Mouse (Mus musculus): ENCODE data around the gene Scarb2. TPM values are rescaled to one million over a fixed set of nuclear protein-coding genes. Genes with fewer than 3 reads are reported as not detected.

The Scarb2 gene
- total RNA-seq (2014; fragmentation: Nextera tagmentation) (31.8 and 32.6 TPM in 2 replicates), total RNA-seq (2017) (47.5 and 50.0 TPM in 2 replicates), polyA plus RNA-seq (2012) (6.5 and 7.1 TPM in 2 replicates)

DNA sequence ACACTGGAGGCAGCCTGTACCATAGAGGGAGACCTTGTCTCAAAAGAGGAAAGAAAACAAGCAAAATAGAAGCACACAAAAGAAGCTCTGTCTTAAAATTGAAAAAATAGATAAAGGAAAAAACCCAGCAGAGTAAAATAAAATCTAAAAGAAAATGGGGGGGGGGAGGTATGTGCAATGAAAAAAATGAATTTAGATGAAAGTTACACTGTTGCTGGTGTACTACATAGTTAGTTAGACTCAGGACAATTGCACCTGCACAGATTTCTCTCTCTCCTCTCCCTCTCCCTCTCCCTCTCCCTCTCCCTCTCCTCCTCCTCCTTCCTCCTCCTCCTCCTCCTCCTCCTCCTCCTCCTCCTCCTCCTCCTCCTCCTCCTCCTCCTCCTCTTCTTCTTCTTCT, at the start of gene Scarb2:
Gene Scarb2, minus strand, starts transcription at position 101 of the 400 bp plus-strand sequence.
- peaks cover 18% of the 10 kb centered on the region for H3K36me3 ChIP-seq (replicated peaks)
- TF ChIP-seq GATA1 (IDR thresholded peaks at IDR 0.05; ENCODE audit: borderline replicate concordance, low read length) (no peak), CTCF (IDR thresholded peaks at IDR 0.05; ENCODE audit: low read depth, low read length) (no peak)
- no peaks in the 10 kb centered on the region for H3K9me3 ChIP-seq (replicated peaks)
- H3K4me1 ChIP-seq (ENCODE audit: insufficient read depth, low read depth, low read length) = peaks cover 55% of the 10 kb centered on the region
- DNase-seq (ENCODE audit: low spot score) = no peak
- ATAC-seq (ENCODE audit: extremely low read depth, insufficient number of reproducible peaks, low FRiP score, poor library complexity, severe bottlenecking) = no peak
- H3K27me3 ChIP-seq (ENCODE audit: insufficient read depth, low read length) = no peaks in the 10 kb centered on the region
- peak within 1 kb of the TSS; percentile 97 for H3K4me3 ChIP-seq (ENCODE audit: low read depth, low read length)

DNA sequence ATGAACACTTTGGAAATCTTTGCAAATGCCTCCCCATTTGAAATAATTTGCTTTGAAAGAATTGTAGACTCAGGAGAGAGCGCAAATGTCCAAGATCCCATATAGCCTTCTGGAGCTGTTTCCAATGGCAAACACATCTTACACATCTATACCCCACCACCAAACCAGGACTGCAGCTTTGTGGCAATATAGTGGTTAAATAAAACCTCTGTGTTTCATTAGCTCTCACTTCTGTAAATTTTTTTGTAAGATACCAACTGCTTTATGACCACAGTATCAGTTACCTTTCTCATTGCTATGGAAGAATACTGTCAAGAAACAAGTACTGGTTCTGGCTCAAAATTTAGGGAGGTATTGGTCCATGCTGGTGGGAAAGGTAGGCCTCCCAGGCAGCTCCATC, 49.3 kb upstream of the Scarb2 start:
- H3K9me3 ChIP-seq (replicated peaks) = no peaks in the 10 kb centered on the region
- DNase-seq (ENCODE audit: low spot score) (no peak), ATAC-seq (ENCODE audit: extremely low read depth, insufficient number of reproducible peaks, low FRiP score, poor library complexity, severe bottlenecking) (no peak)
- no peaks in the 10 kb centered on the region for H3K4me1 ChIP-seq (ENCODE audit: insufficient read depth, low read depth, low read length)
- TF ChIP-seq CTCF (IDR thresholded peaks at IDR 0.05; ENCODE audit: low read depth, low read length) (no peak), GATA1 (IDR thresholded peaks at IDR 0.05; ENCODE audit: borderline replicate concordance, low read length) (no peak), POLR2AphosphoS5 (IDR thresholded peaks at IDR 0.05; ENCODE audit: insufficient replicate concordance, low read depth, low read length) (no peak), TAL1 (conservative IDR thresholded peaks at IDR 0.05; ENCODE audit: low read depth, low read length) (no peak), GATA2 (IDR thresholded peaks at IDR 0.05; ENCODE audit: borderline replicate concordance, low read depth, low read length) (no peak)
- no peak overlapping the region for H3K4me3 ChIP-seq (ENCODE audit: low read depth, low read length)
- H3K27me3 ChIP-seq (ENCODE audit: insufficient read depth, low read length) = peaks cover 9% of the 10 kb centered on the region
- H3K36me3 ChIP-seq (replicated peaks) = no peaks in the 10 kb centered on the region

- TF ChIP-seq CTCF (IDR thresholded peaks at IDR 0.05; ENCODE audit: low read depth, low read length) (no peak), GATA1 (IDR thresholded peaks at IDR 0.05; ENCODE audit: borderline replicate concordance, low read length) (no peak), GATA2 (IDR thresholded peaks at IDR 0.05; ENCODE audit: borderline replicate concordance, low read depth, low read length) (no peak), POLR2AphosphoS5 (IDR thresholded peaks at IDR 0.05; ENCODE audit: insufficient replicate concordance, low read depth, low read length) (no peak), TAL1 (conservative IDR thresholded peaks at IDR 0.05; ENCODE audit: low read depth, low read length) (no peak)
- Histone ChIP-seq H3K9me3 (replicated peaks) (no peaks in the 10 kb centered on the region), H3K27me3 (ENCODE audit: insufficient read depth, low read length) (0 out of 2 replicates have a peak, but pooled peaks cover 3% of the 10 kb centered on the region), H3K36me3 (replicated peaks) (no peaks in the 10 kb centered on the region), H3K4me1 (ENCODE audit: insufficient read depth, low read depth, low read length) (no peaks in the 10 kb centered on the region), H3K4me3 (ENCODE audit: low read depth, low read length) (no peak within 1 kb of the TSS)
- ATAC-seq (ENCODE audit: extremely low read depth, insufficient number of reproducible peaks, low FRiP score, poor library complexity, severe bottlenecking) (no peak), DNase-seq (ENCODE audit: low spot score) (no peak)
Observed at GRCm38 (mm10) chr5:92554891-92555511, 48.4 kb upstream of the Scarb2 start, which contains the start of gene Fam47e. Gene Fam47e (plus strand): TSS chr5:92555069.

- DNase-seq (ENCODE audit: low spot score) (no peak), ATAC-seq (ENCODE audit: extremely low read depth, insufficient number of reproducible peaks, low FRiP score, poor library complexity, severe bottlenecking) (no peak)
- TF ChIP-seq GATA2 (IDR thresholded peaks at IDR 0.05; ENCODE audit: borderline replicate concordance, low read depth, low read length) (no peak), GATA1 (IDR thresholded peaks at IDR 0.05; ENCODE audit: borderline replicate concordance, low read length) (no peak), CTCF (IDR thresholded peaks at IDR 0.05; ENCODE audit: low read depth, low read length) (no peak), TAL1 (conservative IDR thresholded peaks at IDR 0.05; ENCODE audit: low read depth, low read length) (no peak), POLR2AphosphoS5 (IDR thresholded peaks at IDR 0.05; ENCODE audit: insufficient replicate concordance, low read depth, low read length) (no peak)
- no peaks in the 10 kb centered on the region for H3K4me1 ChIP-seq (ENCODE audit: insufficient read depth, low read depth, low read length)
- no peaks in the 10 kb centered on the region for H3K36me3 ChIP-seq (replicated peaks)
- H3K9me3 ChIP-seq (replicated peaks) = no peaks in the 10 kb centered on the region
- no peak overlapping the region for H3K4me3 ChIP-seq (ENCODE audit: low read depth, low read length)
- H3K27me3 ChIP-seq (ENCODE audit: insufficient read depth, low read length) = 0 out of 2 replicates have a peak, but pooled peaks cover 3% of the 10 kb centered on the region
Observed at GRCm38 (mm10) chr5:92554443-92554842, 47.8 kb upstream of the Scarb2 start.

- no peak for DNase-seq (ENCODE audit: low spot score)
- ATAC-seq (ENCODE audit: extremely low read depth, insufficient number of reproducible peaks, low FRiP score, poor library complexity, severe bottlenecking) = no peak
- TF ChIP-seq POLR2AphosphoS5 (IDR thresholded peaks at IDR 0.05; ENCODE audit: insufficient replicate concordance, low read depth, low read length) = no peak
- TF ChIP-seq GATA1 (IDR thresholded peaks at IDR 0.05; ENCODE audit: borderline replicate concordance, low read length) = no peak
- no peak for TF ChIP-seq CTCF (IDR thresholded peaks at IDR 0.05; ENCODE audit: low read depth, low read length)
- no peak for TF ChIP-seq GATA2 (IDR thresholded peaks at IDR 0.05; ENCODE audit: borderline replicate concordance, low read depth, low read length)
- no peak for TF ChIP-seq TAL1 (conservative IDR thresholded peaks at IDR 0.05; ENCODE audit: low read depth, low read length)
Observed at GRCm38 (mm10) chr5:92553939-92554338, 47.3 kb upstream of the Scarb2 start.

DNA sequence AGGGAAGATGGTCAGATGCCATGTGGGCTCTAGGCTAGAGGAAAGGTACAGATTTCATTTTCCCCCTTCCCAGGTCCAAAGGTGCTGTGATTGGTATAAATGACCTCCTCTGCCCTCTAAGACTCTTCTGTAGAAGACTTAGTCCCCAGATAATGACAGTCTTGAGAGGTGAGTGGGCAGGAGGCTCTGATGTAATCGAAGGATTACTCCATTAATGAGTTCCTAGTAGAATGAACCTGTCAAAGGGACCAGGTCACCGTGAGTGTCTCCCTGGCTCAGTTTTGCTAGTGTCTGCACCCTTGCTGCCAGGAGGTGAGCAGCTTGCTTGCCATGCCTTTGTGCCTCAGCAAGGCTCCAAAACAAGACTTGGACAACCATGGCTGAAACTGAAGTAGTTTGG, 46.0 kb upstream of the Scarb2 start:
- Histone ChIP-seq H3K36me3 (replicated peaks) (no peaks in the 10 kb centered on the region), H3K27me3 (ENCODE audit: insufficient read depth, low read length) (0 out of 2 replicates have a peak, but pooled peaks cover 3% of the 10 kb centered on the region), H3K9me3 (replicated peaks) (no peaks in the 10 kb centered on the region), H3K4me1 (ENCODE audit: insufficient read depth, low read depth, low read length) (no peaks in the 10 kb centered on the region), H3K4me3 (ENCODE audit: low read depth, low read length) (no peak overlapping the region)
- no peak for TF ChIP-seq POLR2AphosphoS5 (IDR thresholded peaks at IDR 0.05; ENCODE audit: insufficient replicate concordance, low read depth, low read length)
- no peak for TF ChIP-seq TAL1 (conservative IDR thresholded peaks at IDR 0.05; ENCODE audit: low read depth, low read length)
- no peak for TF ChIP-seq CTCF (IDR thresholded peaks at IDR 0.05; ENCODE audit: low read depth, low read length)
- no peak for TF ChIP-seq GATA2 (IDR thresholded peaks at IDR 0.05; ENCODE audit: borderline replicate concordance, low read depth, low read length)
- no peak for TF ChIP-seq GATA1 (IDR thresholded peaks at IDR 0.05; ENCODE audit: borderline replicate concordance, low read length)
- ATAC-seq (ENCODE audit: extremely low read depth, insufficient number of reproducible peaks, low FRiP score, poor library complexity, severe bottlenecking) = no peak
- DNase-seq (ENCODE audit: low spot score) = no peak

More at GRCm38 (mm10) chr5:92553939-92554338, 47.3 kb upstream of the Scarb2 start:
- no peaks in the 10 kb centered on the region for H3K4me1 ChIP-seq (ENCODE audit: insufficient read depth, low read depth, low read length)
- 0 out of 2 replicates have a peak, but pooled peaks cover 3% of the 10 kb centered on the region for H3K27me3 ChIP-seq (ENCODE audit: insufficient read depth, low read length)
- H3K9me3 ChIP-seq (replicated peaks) = no peaks in the 10 kb centered on the region
- no peak overlapping the region for H3K4me3 ChIP-seq (ENCODE audit: low read depth, low read length)
- H3K36me3 ChIP-seq (replicated peaks) = no peaks in the 10 kb centered on the region

Measured in G1E (cell line).